Mouse (Mus musculus): ENCODE measurements around the gene Gpx2. TPM values are rescaled to one million over a fixed set of nuclear protein-coding genes. Genes with fewer than 3 reads are reported as not detected.
A peak's percentile ranks its signal among the peaks of the same experiment; 100 is the strongest.

The Gpx2 gene
- total and polyA plus RNA-seq, 3 experiments = 5.0 TPM; not detected in 2

DNA sequence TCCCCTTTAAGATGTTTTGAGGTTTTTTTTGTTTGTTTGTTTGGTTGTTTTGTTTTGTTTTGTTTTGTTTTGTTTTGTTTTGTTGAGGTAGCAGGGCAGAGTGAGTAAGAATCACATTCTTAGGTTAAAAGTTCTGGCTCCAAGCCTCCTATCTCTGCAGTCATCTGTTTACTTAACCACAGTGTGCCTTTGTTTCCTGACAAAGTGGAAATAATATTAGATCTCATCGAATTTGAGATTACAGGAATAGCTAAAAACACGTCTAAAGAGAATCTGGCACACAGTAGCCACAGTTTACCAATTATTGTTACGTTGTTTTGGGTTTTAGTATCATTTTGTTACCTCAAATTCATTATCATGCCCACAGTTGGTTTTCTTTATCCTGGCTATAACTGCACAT lies 20.7 kb downstream of the Gpx2 start:
- Histone ChIP-seq H3K4me3 (no peak overlapping the region), H3K4me1 (ENCODE audit: control insufficient read depth, insufficient read depth, low read length) (no peaks in the 10 kb centered on the region; the same call in 1 of the 2 replicates), H3K27me3 (ENCODE audit: control insufficient read depth, insufficient read depth, low read length) (no peaks in the 10 kb centered on the region), H3K9ac (ENCODE audit: low read depth, low read length) (no peak overlapping the region), H3K79me2 (replicated peaks; ENCODE audit: control insufficient read depth, insufficient read depth, low read length) (no peaks in the 10 kb centered on the region; the same call in 1 of the 2 replicates), H3K27ac (no peak overlapping the region), H3K36me3 (ENCODE audit: control insufficient read depth, insufficient read depth, low read length) (peaks cover 4% of the 10 kb centered on the region)
- DNase-seq = no peak
- TF ChIP-seq POLR2A (IDR thresholded peaks at IDR 0.05; ENCODE audit: insufficient read depth, low read depth, low read length) = no peak
- intact Hi-C loops (cut with DNase I) = no loop called here
- 51% methylated on average over 3 of the region's 3 CpGs for WGBS

DNA sequence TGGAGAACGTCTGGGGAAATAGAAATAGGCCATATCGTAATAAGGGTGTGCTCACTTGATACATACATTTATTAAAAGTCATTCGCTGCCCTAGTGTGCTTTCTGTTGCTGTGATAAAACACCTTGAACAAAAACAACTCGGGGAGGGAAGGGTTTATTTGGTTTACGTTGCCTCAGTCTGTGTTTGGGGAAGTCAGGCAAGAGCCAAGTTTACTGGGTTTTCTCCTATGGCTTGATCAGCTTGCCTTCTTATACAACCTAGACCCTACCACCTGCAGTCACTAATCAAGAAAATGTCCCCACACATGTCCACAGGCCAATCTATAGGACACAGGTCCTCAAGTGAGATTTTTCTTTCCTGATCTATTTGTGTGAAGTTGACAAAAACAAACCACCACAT lies 23.8 kb downstream of the Gpx2 start:
- no peak for DNase-seq
- TF ChIP-seq EP300 (IDR thresholded peaks at IDR 0.05; ENCODE audit: insufficient read depth, low read depth, low read length) = no peak
- no peak for TF ChIP-seq CTCF (IDR thresholded peaks at IDR 0.05)
- TF ChIP-seq POLR2A (IDR thresholded peaks at IDR 0.05; ENCODE audit: insufficient read depth, low read depth, low read length) = no peak
- no peak overlapping the region for H3K27ac ChIP-seq
- intact Hi-C loops (cut with DNase I) = no loop called here
- H3K4me3 ChIP-seq = no peak overlapping the region
- no peaks in the 10 kb centered on the region; the same call in 1 of the 2 replicates for H3K4me1 ChIP-seq (ENCODE audit: control insufficient read depth, insufficient read depth, low read length)
- H3K9ac ChIP-seq (ENCODE audit: low read depth, low read length) = no peak overlapping the region
- H3K79me2 ChIP-seq (replicated peaks; ENCODE audit: control insufficient read depth, insufficient read depth, low read length) = no peaks in the 10 kb centered on the region; the same call in 1 of the 2 replicates
- peaks cover 4% of the 10 kb centered on the region for H3K36me3 ChIP-seq (ENCODE audit: control insufficient read depth, insufficient read depth, low read length)
- WGBS = 92% methylated on average over 5 of the region's 5 CpGs
- H3K27me3 ChIP-seq (ENCODE audit: control insufficient read depth, insufficient read depth, low read length) = no peaks in the 10 kb centered on the region

DNA sequence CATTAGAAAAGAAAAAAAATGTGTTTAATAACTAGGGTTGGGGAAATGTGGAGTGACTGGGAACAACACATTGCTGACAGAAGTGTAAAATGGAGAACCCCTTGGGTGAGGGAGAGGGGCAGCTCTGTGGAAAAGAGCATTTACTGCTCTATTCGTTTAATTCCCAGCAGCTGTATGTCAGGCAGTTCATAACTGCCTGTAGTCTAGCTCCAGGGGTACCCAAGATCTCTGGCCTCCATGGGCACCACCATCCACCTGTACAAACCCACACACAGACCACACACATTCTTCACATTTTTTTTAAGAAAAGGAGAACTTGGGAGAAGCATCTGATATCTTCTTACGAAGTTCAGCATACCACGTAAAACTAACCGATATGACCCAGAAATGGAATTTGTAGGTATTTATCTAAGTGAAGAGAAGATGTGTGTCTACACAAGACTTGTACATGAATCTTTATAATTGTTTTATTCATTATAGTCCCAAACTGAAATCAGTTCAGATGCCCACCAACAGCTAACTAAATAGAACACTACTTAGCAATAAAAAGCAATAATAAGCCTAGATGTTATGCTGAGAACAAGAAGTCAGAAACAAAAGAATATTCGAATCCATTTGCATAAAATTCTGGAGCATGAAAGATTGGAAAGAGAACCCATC lies 24.4 kb downstream of the Gpx2 start:
- no peaks in the 10 kb centered on the region; the same call in 1 of the 2 replicates for H3K79me2 ChIP-seq (replicated peaks; ENCODE audit: control insufficient read depth, insufficient read depth, low read length)
- no peak overlapping the region for H3K4me3 ChIP-seq
- H3K27ac ChIP-seq = no peak overlapping the region
- no peaks in the 10 kb centered on the region for H3K27me3 ChIP-seq (ENCODE audit: control insufficient read depth, insufficient read depth, low read length)
- no peak overlapping the region for H3K9ac ChIP-seq (ENCODE audit: low read depth, low read length)
- 92% methylated on average over 5 of the region's 5 CpGs for WGBS
- peaks cover 4% of the 10 kb centered on the region for H3K4me1 ChIP-seq (ENCODE audit: control insufficient read depth, insufficient read depth, low read length)
- intact Hi-C loops (cut with DNase I) = no loop called here
- DNase-seq = no peak
- TF ChIP-seq EP300 (IDR thresholded peaks at IDR 0.05; ENCODE audit: insufficient read depth, low read depth, low read length) (no peak), POLR2A (IDR thresholded peaks at IDR 0.05; ENCODE audit: insufficient read depth, low read depth, low read length) (no peak), CTCF (IDR thresholded peaks at IDR 0.05) (no peak)
- H3K36me3 ChIP-seq (ENCODE audit: control insufficient read depth, insufficient read depth, low read length) = peaks cover 4% of the 10 kb centered on the region

DNA sequence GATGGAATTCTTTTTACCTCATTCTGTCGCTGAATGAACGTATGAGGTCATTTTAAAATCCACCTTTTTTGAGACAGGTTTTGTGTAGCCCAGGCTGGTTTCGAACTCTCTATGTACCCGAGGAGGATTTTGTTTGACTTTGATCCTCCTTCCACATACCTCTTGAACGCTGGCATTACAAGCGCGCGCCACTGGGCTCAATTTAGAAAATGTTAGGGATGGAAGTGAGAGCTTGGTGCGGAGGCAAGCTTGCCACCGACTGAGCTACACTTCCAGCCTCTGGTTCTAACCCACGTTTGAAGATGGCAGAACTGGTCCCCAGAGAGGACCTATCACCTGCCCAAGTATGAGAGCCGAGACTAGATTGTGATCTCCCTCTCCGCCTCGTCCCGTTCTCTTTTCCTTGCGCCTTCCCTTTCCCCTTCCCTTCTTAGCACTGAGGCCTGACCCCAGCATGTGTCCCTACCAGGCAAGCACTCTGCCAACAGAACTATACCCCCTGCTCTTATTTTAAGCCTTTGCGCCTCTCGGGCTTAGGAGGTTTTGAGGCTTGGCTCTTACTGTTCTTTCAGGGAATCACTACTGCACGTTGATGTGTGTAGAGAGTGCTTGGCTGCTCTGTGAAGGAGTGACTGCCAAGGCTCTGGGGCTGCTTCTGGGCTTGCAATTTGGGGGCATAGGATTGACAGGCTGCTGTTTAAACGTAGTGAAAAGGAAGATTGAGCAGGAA lies 29.3 kb downstream of the Gpx2 start:
- peak overlapping the region; percentile 71 for H3K9ac ChIP-seq (ENCODE audit: low read depth, low read length)
- no peaks in the 10 kb centered on the region for H3K36me3 ChIP-seq (ENCODE audit: control insufficient read depth, insufficient read depth, low read length)
- WGBS = 22% methylated on average over 20 of the region's 20 CpGs
- TF ChIP-seq CTCF (IDR thresholded peaks at IDR 0.05) (no peak), POLR2A (IDR thresholded peaks at IDR 0.05; ENCODE audit: insufficient read depth, low read depth, low read length) (no peak), EP300 (IDR thresholded peaks at IDR 0.05; ENCODE audit: insufficient read depth, low read depth, low read length) (no peak)
- no peaks in the 10 kb centered on the region for H3K27me3 ChIP-seq (ENCODE audit: control insufficient read depth, insufficient read depth, low read length)
- peak overlapping the region; percentile 100 for H3K27ac ChIP-seq
- peak in 1 of 2 experiments; percentile 49 for DNase-seq
- intact Hi-C loops (cut with DNase I) = loop anchor here (5.0 to 10.0 kb wide), 3 partner anchors 71 to 361 kb away; partner anchors contain the start of gene Hspa2
- peak overlapping the region; percentile 83 for H3K4me3 ChIP-seq
- H3K79me2 ChIP-seq (replicated peaks; ENCODE audit: control insufficient read depth, insufficient read depth, low read length) = no peaks in the 10 kb centered on the region
- peaks cover 4% of the 10 kb centered on the region for H3K4me1 ChIP-seq (ENCODE audit: control insufficient read depth, insufficient read depth, low read length)

DNA sequence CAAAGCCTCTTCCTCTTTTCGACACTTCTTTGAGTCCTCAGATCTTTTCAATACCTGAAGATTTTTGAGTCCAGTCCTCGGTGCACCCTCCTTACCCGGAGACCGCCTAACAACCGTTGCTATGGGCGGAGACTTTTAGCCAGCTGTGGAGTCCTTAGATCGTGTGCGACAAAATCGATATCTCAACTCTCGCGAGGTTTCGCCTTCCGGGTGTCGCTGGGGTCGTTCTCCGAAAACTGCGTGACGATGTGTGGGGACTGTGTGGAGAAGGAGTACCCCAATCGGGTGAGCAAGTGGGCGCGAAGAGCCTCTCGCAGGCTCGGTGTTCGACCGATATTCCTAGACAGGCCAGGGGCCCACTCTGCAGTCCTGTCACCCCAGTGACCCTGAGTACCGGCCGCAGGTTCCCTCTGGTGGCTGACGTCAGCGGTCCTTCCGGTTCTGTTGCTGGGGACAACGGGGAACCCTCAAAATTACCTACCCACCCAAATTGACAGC lies 30.0 kb downstream of the Gpx2 start, which contains the start of the genes Churc1 and Fntb:
Gene Churc1 (plus strand): TSS at position 185 of the 498 bp plus-strand sequence.
Gene Fntb (plus strand): TSS at position 236 of the 498 bp plus-strand sequence.
- Histone ChIP-seq H3K9ac (ENCODE audit: low read depth, low read length) (peak within 1 kb of the TSS; percentile 71), H3K36me3 (ENCODE audit: control insufficient read depth, insufficient read depth, low read length) (no peaks in the 10 kb centered on the region), H3K4me1 (ENCODE audit: control insufficient read depth, insufficient read depth, low read length) (peaks cover 4% of the 10 kb centered on the region), H3K27me3 (ENCODE audit: control insufficient read depth, insufficient read depth, low read length) (no peaks in the 10 kb centered on the region), H3K27ac (peak within 1 kb of the TSS; percentile 100), H3K79me2 (replicated peaks; ENCODE audit: control insufficient read depth, insufficient read depth, low read length) (no peaks in the 10 kb centered on the region), H3K4me3 (peak within 1 kb of the TSS; percentile 83)
- WGBS = under 1% methylated on average over 31 of the region's 31 CpGs
- peak; percentile 76 for TF ChIP-seq EP300 (IDR thresholded peaks at IDR 0.05; ENCODE audit: insufficient read depth, low read depth, low read length)
- TF ChIP-seq POLR2A (IDR thresholded peaks at IDR 0.05; ENCODE audit: insufficient read depth, low read depth, low read length) = peak; percentile 94
- peak; percentile 15; the same call in 1 of the 2 replicates for TF ChIP-seq CTCF (IDR thresholded peaks at IDR 0.05)
- peak; percentile 89 to 93 for DNase-seq
- intact Hi-C loops (cut with DNase I) = loop anchor here (5.0 to 10.0 kb wide), 3 partner anchors 72 to 361 kb away; partner anchors contain the start of gene Hspa2

Data from heart, adult 2 months (tissue).